Mouse (Mus musculus) E14TG2a.4 (cell line): Measurements from ENCODE around the gene Mef2a.

Experiments used
- CTCF ChIP-seq: conservative IDR thresholded peaks from 2 replicates; pipeline ENCODE4 v1.5.1; 2014; ENCODE audit warnings: low read length
- POU5F1 ChIP-seq: IDR thresholded peaks from 2 replicates; pipeline ENCODE4 v1.6.1; 2014; ENCODE audit warnings: low read length, borderline replicate concordance

DNA sequence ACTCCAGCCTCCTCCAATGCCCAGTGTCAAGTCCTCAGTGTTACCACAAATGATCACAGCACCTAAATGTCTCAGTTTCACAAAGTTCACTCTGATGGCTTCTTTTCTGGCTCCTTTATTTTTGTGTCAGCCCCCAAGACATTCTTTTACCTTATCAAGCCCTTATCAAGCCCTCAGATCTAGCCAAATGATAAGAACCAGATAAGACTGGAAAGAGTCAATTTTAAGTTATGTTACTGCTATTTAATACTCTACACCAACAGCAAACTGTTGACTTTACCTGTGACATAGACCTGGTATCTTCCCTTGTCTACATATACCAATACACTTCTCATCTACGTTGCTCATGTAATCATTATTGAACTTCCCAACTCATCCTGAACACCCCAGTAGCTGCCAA lies 76.2 kb downstream of the Mef2a start:
- no peak for TF ChIP-seq CTCF
- TF ChIP-seq POU5F1, result no peak
